Mouse (Mus musculus) intestine, embryonic 16.5 days (tissue): ENCODE measurements around the gene Arg2. TPM values are rescaled to one million over a fixed set of nuclear protein-coding genes. Genes with fewer than 3 reads are reported as not detected.
A peak's percentile ranks its signal among the peaks of the same experiment; 100 is the strongest.

ENCODE experiments used
- ATAC-seq: fragments of 200-750 bp; cut with Nextera tagmentation; 2 replicates; pipeline ENCODE4 v1.8.0; 2017; ENCODE audit warnings: moderate TSS enrichment, moderate library complexity
- H3K27ac ChIP-seq: fragments of 300-500 bp; sonication (generic); 2 replicates; pipeline ENCODE4 v1.5.1; 2014; ENCODE audit warnings: mild to moderate bottlenecking, low read length
- H3K27me3 ChIP-seq: fragments of 300-500 bp; sonication (generic); replicated peaks from 2 replicates; pipeline ENCODE4 v1.6.1; 2014; ENCODE audit warnings: low read length, control low read depth, mixed read lengths; ENCODE audit not compliant: control insufficient read depth, insufficient read depth
- H3K36me3 ChIP-seq: fragments of 300-500 bp; sonication (generic); 2 replicates; pipeline ENCODE4 v1.6.1; 2014; ENCODE audit warnings: low read length, control low read depth; ENCODE audit not compliant: control insufficient read depth, insufficient read depth
- H3K4me1 ChIP-seq: fragments of 300-500 bp; sonication (generic); 2 replicates; pipeline ENCODE4 v1.6.1; 2014; ENCODE audit warnings: low read length, control low read depth, mixed read lengths; ENCODE audit not compliant: control insufficient read depth, insufficient read depth
- H3K4me2 ChIP-seq: fragments of 300-500 bp; sonication (generic); 2 replicates; pipeline ENCODE4 v1.6.1; 2014; ENCODE audit warnings: low read depth, low read length, control low read depth
- H3K4me3 ChIP-seq: fragments of 300-500 bp; sonication (generic); 2 replicates; pipeline ENCODE4 v1.5.1; 2014; ENCODE audit warnings: mild to moderate bottlenecking, low read length
- H3K9ac ChIP-seq: fragments of 300-500 bp; sonication (generic); 2 replicates; pipeline ENCODE4 v1.6.1; 2014; ENCODE audit warnings: low read depth, low read length
- H3K9me3 ChIP-seq: fragments of 300-500 bp; sonication (generic); 2 replicates; pipeline ENCODE4 v1.6.1; 2016; ENCODE audit warnings: low read length, control low read depth; ENCODE audit not compliant: control insufficient read depth
- WGBS: fragments of 180-500 bp; shearing (Covaris S2); extraction: QIAGEN DNeasy Blood & Tissue Kit; methylation state at CpG from one replicate; pipeline ENCODE4 v1.1.7; 2014; 5-methylcytosine and 5-hydroxymethylcytosine counted together
- polyA plus RNA-seq: library from polyadenylated mRNA; unstranded; fragments of >200 nt; fragmentation: Nextera tagmentation; extraction: Ambion mirVana; gene quantifications from 2 replicates; pipeline ENCODE4 v1.2.1, GENCODE M21; 2015

Gene Arg2
- polyA plus RNA-seq, 1 experiment from 2014 or later, result 0.82 TPM

DNA sequence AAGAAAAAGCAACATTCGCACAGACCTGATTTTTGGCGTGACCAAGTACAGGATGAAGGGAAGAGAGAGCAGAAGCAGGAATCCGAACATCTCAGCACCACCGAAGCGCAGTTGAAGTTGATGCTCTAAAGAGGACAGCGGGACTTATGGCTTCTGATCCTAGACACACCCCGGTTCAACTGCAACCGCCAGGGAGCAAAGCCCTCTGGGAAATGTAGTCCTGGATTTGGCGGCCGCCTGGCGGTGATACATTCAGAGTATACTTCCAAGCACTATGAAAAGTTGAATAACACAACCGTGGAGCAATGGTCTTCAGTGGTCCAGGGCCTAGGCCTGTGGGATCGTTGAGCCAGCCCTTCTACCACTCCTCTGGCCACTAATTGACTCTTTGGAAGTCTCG, 61.1 kb downstream of the Arg2 start:
- ATAC-seq, result peak; percentile 84
- peak overlapping the region; percentile 82 for H3K4me2 ChIP-seq
- H3K27ac ChIP-seq, result peak overlapping the region; percentile 48
- H3K9me3 ChIP-seq, result no peaks in the 10 kb centered on the region
- H3K27me3 ChIP-seq, result no peaks in the 10 kb centered on the region
- H3K9ac ChIP-seq, result peak overlapping the region; percentile 74
- H3K4me3 ChIP-seq, result peak overlapping the region; percentile 69
- H3K4me1 ChIP-seq, result 0 out of 2 replicates have a peak, but pooled peaks cover 4% of the 10 kb centered on the region
- 6% methylated on average over 14 of the region's 14 CpGs for WGBS
- H3K36me3 ChIP-seq, result peaks cover 3% of the 10 kb centered on the region

DNA sequence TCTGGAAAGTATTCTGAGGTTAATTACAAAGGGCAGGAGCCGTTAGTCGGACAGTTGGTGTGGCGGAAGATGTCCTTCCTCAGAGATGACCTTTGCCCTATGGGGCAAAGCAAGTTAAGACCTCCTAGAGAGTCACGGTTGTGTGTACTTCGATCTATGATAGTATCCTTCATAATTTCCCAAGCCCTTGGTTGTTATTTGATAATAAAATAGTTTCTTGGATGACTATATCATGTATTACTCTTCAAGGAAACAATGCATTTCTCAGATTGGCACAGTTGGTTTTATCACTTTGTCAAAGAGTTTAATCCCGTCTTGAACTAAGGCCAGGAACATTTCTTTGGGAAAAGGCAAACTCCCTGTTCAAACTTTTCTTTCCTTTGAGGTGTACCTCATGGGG, 61.6 kb downstream of the Arg2 start, which contains the start of gene Rdh11:
Rdh11 (minus strand) TSS at position 101 of the 400 bp plus-strand sequence.
- H3K27ac ChIP-seq, result peak within 1 kb of the TSS; percentile 48
- peak within 1 kb of the TSS; percentile 69 for H3K4me3 ChIP-seq
- H3K9ac ChIP-seq, result peak within 1 kb of the TSS; percentile 74
- ATAC-seq, result no peak
- H3K36me3 ChIP-seq, result peaks cover 3% of the 10 kb centered on the region
- WGBS, result 59% methylated on average over 6 of the region's 6 CpGs
- no peaks in the 10 kb centered on the region for H3K27me3 ChIP-seq
- H3K4me2 ChIP-seq, result peak within 1 kb of the TSS; percentile 82
- H3K4me1 ChIP-seq, result 0 out of 2 replicates have a peak, but pooled peaks cover 4% of the 10 kb centered on the region
- H3K9me3 ChIP-seq, result no peaks in the 10 kb centered on the region

DNA sequence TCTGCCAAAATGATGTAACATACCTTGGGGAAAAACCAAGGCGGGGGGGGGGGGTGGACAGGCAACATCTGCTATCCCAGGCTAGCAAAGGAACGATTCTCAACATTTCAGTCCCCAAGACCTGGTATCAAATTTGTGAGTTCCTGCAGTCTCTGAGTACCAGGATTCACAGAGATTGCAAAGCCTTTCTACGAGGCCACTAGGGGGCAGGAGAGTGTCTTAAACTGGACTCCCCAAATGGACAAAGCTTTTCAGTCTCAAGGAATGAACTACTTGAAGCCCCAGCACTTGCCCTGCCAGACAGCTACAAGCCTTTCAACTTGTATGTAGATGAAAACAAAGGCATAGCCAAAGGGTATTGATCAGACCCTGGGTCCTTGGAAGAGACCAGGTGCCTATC, 62.9 kb downstream of the Arg2 start:
- H3K9me3 ChIP-seq, result no peaks in the 10 kb centered on the region
- no peaks in the 10 kb centered on the region for H3K27me3 ChIP-seq
- H3K27ac ChIP-seq, result no peak overlapping the region
- ATAC-seq, result no peak
- no peak overlapping the region for H3K9ac ChIP-seq
- H3K4me1 ChIP-seq, result 0 out of 2 replicates have a peak, but pooled peaks cover 4% of the 10 kb centered on the region
- H3K36me3 ChIP-seq, result no peaks in the 10 kb centered on the region
- H3K4me2 ChIP-seq, result no peak overlapping the region
- no peak overlapping the region for H3K4me3 ChIP-seq
- 4% methylated on average over 3 of the region's 3 CpGs for WGBS

DNA sequence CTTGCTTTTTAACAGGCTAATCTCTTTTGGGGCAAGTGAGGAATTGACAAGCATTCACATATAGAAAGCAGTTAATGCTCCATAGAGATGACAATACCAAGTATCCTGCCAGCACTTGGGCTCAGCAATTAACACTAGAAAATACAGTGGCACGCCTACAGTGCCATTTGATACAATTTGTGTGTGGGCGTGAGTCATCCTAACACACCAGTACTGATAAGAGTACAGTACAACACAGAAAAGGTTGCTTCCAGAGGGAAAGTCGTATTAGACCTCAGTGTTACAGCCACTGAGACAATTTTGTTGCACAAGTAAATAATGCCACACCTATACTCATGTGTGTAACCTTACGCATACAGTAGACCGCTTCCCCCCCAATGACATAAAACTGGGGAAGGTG, 66.5 kb downstream of the Arg2 start:
- Histone ChIP-seq H3K27me3 (no peaks in the 10 kb centered on the region), H3K4me1 (no peaks in the 10 kb centered on the region), H3K36me3 (no peaks in the 10 kb centered on the region), H3K27ac (no peak overlapping the region), H3K4me2 (no peak overlapping the region), H3K4me3 (no peak overlapping the region), H3K9me3 (no peaks in the 10 kb centered on the region), H3K9ac (no peak overlapping the region)
- ATAC-seq, result no peak
- 75% methylated on average over 5 of the region's 5 CpGs for WGBS

DNA sequence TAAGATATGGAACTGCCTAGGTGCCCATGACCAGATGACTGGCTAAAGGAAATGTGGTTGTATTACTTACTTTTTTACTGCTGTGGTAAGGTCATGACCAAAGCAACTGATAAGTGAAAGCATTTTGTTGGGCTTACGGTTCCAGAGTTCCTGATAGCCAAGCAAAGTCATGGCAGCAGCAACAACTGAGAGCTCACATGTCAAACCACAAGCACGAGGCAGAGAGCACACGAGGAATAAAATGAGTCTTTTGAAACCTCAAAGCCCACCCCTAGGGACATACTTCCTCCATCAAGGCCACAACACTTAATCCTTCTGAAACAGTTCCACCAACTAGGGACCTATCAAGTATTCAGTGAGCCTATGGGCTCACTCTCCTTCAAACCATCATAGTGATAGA, 71.3 kb downstream of the Arg2 start:
- Histone ChIP-seq H3K27ac (no peak overlapping the region), H3K27me3 (no peaks in the 10 kb centered on the region), H3K4me1 (no peaks in the 10 kb centered on the region), H3K36me3 (no peaks in the 10 kb centered on the region), H3K4me2 (no peak overlapping the region), H3K9me3 (no peaks in the 10 kb centered on the region), H3K4me3 (no peak overlapping the region), H3K9ac (no peak overlapping the region)
- WGBS, result 74% methylated on average over 3 of the region's 3 CpGs
- ATAC-seq, result no peak

Other genes with a start within 250 kb of the Arg2 start
- 30.4 and 31.7 TPM in 2 replicates for gene Plek2, start 223.8 kb upstream of the Arg2 start, polyA plus RNA-seq
- gene Tmem229b, start 123.2 kb upstream of the Arg2 start, polyA plus RNA-seq, result 5.1 and 5.3 TPM in 2 replicates
- gene Plekhh1, start 101.6 kb upstream of the Arg2 start, polyA plus RNA-seq, result 7.5 and 9.0 TPM in 2 replicates
- 26.2 and 27.6 TPM in 2 replicates for gene Pigh, start 41.1 kb upstream of the Arg2 start, polyA plus RNA-seq
- gene Vti1b, start 41.9 kb downstream of the Arg2 start, polyA plus RNA-seq, result 111 and 117 TPM in 2 replicates
- gene Rdh11, start 61.5 kb downstream of the Arg2 start, polyA plus RNA-seq, result 37.4 and 39.0 TPM in 2 replicates
- 0.94 and 1.2 TPM in 2 replicates for gene Rdh12, start 78.1 kb downstream of the Arg2 start, polyA plus RNA-seq
- 12.3 and 12.5 TPM in 2 replicates for gene Zfyve26, start 165.5 kb downstream of the Arg2 start, polyA plus RNA-seq
- 6.2 and 6.8 TPM in 2 replicates for gene Rad51b, start 166.5 kb downstream of the Arg2 start, polyA plus RNA-seq